Mouse (Mus musculus) regulatory T cell (primary cell): ENCODE measurements around the gene Keap1.
"Not testable (repeated sequence)": the region's sequence is repeated elsewhere in the genome, so short reads cannot be mapped to it uniquely, and the experiment has no call there.

Experiments
- in situ Hi-C: fragments of 300-600 bp; cut with MboI, MseI; formaldehyde crosslinking; loops from one replicate; pipeline ENCODE4 v1.15.1; 2025; ENCODE audit warnings: high pct_unique_total_duplicates

Keap1 gene

GRCm38 (mm10) chr9:21238733-21239464, at the start of gene Keap1:
Gene Keap1, minus strand, starts transcription at chr9:21239361.
- in situ Hi-C loops = no loop called here

DNA sequence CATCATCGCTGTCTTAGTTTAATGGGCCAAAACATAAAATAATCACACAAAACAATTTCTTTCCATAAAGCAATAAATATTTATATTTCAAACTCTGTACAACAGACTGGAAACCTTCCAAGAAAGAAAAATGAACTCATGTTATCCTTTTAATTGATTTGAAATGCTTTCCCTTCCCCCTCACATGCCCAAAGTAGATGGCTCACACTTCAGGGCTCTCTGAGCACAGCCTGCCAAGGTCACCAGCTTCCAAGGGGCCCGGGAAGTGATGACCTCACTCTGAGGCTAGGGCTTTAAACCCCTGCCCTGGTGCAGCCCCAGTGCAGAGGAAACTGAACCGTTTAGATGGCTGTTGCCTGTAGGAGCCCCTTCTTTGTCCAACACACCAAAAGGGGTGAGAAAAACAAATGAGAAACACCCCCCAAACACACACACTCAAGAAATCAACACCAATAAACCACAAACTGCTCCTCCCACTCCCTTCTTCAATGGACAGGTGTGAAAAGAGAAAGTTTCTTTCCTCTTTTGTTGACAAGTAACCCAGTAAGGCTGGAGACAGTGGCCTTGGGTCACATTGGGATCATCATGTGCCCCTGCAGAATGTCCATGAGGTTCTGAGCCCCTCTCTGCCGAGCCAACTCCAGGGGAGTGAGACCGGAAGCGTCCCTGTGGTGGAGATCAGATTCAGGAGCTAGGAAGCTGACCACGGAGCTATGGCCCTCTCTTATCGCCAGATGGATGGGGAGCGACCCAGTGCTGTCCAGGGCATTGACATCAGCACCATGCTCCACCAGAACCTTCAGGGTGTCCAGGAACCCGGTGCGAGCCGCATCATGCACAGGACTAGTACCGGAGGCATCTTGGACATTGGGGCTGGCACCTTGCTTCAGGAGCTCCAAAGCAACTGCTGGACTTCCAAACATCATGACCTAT, 49.5 kb upstream of the Keap1 start:
- in situ Hi-C loops = no loop called here

DNA sequence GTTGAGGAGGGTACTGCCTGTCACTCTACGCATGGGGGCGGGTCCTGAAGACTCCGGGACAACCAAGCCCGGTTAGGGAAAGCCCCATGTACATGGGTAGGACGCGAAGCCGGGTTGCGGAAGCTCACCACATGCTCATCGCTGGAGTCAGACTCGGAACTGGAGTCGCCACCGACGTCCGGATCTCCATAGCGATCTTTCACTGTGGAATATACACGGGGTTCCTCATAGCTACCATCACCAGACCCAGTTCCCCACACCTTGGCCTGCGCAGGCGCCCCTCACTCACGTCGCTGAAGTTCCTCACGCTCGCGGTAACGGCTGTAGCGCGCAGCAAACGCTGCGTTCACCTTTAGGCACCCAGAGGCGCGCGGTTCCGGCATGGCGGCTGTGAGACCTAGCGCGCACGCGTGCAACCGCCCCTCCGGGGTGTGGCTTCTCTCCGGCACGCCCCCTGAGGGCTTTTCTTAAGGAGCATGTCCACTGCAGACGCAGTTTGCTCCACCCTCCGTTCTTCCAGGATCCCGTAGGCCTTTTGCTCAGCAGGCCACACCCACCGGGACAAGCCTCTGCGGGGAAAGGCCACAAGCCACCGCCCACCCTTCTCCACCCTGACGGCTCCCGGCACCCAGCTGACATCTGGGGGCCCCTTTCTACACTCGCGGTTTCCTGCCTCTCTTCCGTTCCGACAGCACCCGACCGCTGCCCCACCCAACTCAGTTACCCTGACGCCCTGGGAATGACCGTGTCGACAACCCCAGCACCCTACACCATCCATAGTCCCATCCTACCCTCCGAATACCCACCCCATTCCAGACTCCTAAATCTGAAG, 48.6 kb upstream of the Keap1 start, which contains the start of gene Kri1:
Gene Kri1 (minus strand): TSS at position 399 of the 832 bp plus-strand sequence.
- in situ Hi-C loops = no loop called here

DNA sequence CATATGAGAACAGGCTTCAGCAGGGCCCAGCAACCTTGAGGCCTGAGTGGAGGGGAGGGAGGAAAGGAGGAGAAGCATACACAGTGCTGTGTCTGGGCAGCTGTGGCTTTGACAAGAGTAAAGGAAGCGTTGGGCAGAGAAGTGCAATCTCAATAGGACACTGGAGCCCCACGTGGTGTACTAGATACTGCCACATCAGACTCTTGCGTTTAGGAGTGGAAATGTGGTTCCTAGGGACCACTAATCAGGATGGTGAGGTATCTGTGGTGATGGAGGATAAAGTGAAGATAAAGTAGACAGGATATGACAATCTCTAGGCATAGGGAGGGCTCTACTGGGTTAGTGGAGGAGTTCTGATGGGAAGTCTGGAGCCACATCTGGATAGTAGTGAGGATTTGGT, 47.6 kb upstream of the Keap1 start:
- in situ Hi-C loops = no loop called here

- in situ Hi-C loops = no loop called here
Measured at GRCm38 (mm10) chr9:21283994-21284393, 44.8 kb upstream of the Keap1 start.

DNA sequence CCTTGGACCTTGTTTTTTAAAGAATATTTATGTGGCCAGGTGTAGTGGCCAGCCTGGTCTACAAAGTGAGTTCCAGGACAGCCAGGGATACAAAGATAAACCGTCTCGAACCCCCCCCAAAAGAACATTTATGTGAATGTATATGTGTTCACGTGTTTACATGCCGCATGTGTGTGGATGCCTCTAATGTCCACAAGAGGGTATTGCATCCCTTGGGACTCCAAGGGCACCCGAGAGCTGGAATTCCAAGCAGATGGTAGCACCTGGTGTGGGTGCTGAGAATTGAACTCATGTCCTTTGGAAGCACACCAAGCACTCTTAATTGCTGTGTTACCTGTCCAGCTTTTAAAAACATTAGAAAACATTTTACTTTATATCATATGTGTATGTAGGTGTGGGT, 44.4 kb upstream of the Keap1 start:
- in situ Hi-C loops = no loop called here

DNA sequence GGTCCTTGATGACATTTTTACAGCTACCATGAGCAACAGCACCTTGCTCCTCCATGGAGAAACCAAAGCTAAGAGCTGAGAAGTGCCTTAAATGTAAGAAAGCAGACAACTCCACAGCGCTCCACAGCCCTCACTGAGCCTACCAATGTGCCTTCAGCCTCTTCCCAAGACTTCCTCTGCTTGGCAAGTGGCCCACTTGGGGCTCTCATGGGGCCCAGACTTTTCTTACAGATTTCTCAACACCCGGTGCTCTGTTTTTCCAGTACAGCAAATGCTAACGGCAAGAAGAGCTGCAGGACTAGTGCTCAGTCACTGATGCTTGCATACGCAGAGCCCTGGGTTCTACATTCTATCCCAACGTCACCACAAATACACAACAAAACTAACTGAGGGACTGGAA, 38.6 kb upstream of the Keap1 start:
- in situ Hi-C loops = no loop called here

DNA sequence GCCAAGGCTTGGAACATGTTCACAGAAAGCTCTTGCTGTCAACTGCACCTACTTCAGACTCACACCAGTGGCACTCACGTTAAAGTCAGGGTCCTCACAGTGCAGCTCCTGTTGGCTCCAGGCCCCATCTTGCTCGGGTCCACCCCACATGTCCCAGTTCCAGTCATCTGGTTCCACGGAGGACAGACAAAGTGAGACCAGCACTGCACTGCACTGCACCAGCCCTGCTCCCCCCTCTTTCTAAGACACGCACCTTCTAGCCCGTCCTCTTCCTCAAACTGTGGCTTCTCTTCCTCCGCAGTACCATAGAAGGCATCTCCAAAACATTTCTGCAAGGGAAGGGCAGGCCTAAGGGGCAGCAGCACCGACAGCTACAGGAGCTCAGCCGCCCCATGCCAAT, 37.1 kb upstream of the Keap1 start:
- in situ Hi-C loops = no loop called here

GRCm38 (mm10) chr9:21275727-21276126, 36.6 kb upstream of the Keap1 start:
- in situ Hi-C loops = no loop called here

GRCm38 (mm10) chr9:21275013-21275710, 36.0 kb upstream of the Keap1 start:
- in situ Hi-C loops = no loop called here

DNA sequence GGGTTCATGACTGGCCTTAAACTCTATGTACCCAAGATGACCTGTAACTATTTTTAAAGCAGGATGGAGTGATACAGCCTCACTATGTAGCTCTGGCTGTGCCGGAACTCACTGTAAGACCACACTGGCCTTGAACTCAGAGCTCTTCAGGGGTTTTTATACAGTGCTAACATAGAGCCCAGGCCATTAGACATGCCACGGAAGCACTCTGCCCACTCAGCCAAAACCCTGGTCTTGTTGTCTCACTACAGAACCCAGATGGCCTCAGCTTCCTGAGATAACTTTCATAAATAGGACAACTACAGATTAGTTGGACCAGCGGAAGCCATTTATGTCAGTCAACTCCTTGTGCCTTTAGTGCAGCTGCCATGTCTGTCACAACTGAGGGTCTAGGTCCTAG, 35.2 kb upstream of the Keap1 start:
- in situ Hi-C loops = no loop called here

- in situ Hi-C loops = no loop called here
Measured at GRCm38 (mm10) chr9:21273520-21274228, 34.5 kb upstream of the Keap1 start.

DNA sequence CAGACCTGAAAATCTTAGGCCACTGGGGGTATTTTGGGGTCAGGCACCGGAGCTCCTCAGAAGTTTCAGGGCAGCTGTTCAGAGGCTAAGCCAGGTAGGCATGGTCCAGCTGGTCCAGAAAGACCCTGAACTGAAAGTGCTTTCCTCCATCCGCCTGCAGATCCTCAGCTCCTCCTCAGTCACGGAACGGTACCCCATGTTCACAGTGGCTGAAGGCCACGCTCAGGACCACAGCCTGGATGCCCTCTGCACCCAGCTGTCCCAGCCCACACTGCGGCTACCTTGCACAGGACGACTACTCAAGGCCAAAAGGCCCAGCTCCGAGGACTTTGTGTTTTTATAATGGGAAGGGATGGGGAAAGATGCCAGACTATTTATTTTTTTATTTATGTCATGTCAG, 33.9 kb upstream of the Keap1 start:
- in situ Hi-C loops = no loop called here

DNA sequence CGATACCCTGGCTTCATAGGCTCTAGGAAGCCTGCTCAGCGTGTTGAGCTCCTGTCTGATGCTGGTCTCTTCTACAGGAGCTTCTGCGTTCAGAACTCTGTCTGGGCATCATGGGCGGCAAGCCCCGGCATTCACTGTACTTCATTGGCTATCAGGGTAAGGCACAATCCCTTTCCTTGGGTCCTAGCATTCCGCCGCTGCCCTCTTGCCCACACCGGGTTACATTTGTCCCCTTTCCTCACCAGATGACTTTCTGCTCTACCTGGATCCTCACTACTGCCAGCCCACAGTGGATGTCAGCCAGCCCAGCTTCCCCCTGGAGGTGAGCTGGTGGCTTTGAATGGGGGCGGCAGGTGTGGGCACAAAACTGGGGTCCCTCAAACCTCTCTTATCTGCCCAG, 33.2 kb upstream of the Keap1 start:
- in situ Hi-C loops = no loop called here

- in situ Hi-C loops = not testable (repeated sequence)
Measured at GRCm38 (mm10) chr9:21269590-21269989, 30.4 kb upstream of the Keap1 start.

DNA sequence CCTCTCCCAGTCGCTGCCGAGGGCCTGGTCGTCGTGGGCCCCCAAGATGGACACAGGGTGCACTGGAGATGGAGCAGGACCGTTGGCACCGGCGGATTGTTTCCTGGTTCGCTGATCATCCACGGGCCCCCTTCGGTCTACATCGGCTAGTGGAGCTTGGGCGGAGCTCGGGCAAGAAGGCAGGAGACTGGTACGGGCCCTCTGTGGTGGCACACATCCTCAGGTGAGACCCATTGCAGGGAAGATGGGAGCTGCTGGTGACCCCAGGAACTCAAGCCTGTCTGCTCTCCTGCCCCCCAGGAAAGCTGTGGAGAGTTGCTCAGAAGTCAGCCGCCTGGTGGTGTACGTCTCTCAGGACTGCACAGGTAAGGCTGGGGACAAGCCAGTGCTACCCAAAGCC, 29.1 kb upstream of the Keap1 start:
- in situ Hi-C loops = no loop called here

GRCm38 (mm10) chr9:21266889-21267288, 27.7 kb upstream of the Keap1 start:
- in situ Hi-C loops = no loop called here

- in situ Hi-C loops = no loop called here
Measured at GRCm38 (mm10) chr9:21265611-21266010, 26.4 kb upstream of the Keap1 start.

GRCm38 (mm10) chr9:21265000-21265561, 25.9 kb upstream of the Keap1 start, which contains the start of gene Atg4d:
Gene Atg4d, plus strand, starts transcription at chr9:21265293.
- in situ Hi-C loops = no loop called here
